Mouse (Mus musculus) duodenum, adult 2 months (tissue): ENCODE measurements around the gene Rhobtb1. TPM values are rescaled to one million over a fixed set of nuclear protein-coding genes. Genes with fewer than 3 reads are reported as not detected.

ENCODE experiments used
- polyA plus RNA-seq: library from polyadenylated mRNA; depleted of rRNA; stranded (reverse); fragments of >200 nt; gene quantifications from 2 replicates; pipeline ENCODE4 v1.2.3, GENCODE M21; 2012; ENCODE audit warnings: low replicate concordance; rRNA removed

The Rhobtb1 gene
- 1.4 and 4.0 TPM in 2 replicates for polyA plus RNA-seq

GRCm38 (mm10) chr10:69151045-69151444 lies at the start of gene Rhobtb1:
Gene Rhobtb1, plus strand, starts transcription at chr10:69151434.

GRCm38 (mm10) chr10:69212542-69213440 lies 61.6 kb downstream of the Rhobtb1 start, which contains the start of gene A930033H14Rik:
Gene A930033H14Rik, minus strand, starts transcription at chr10:69213098.

Other genes starting within 250 kb of the Rhobtb1 start
- 0.32 TPM in 1 of 2 replicates, not detected in the other for gene A930033H14Rik, start 61.7 kb downstream of the Rhobtb1 start, polyA plus RNA-seq
- gene Cdk1, start 201.5 kb downstream of the Rhobtb1 start, polyA plus RNA-seq = 11.5 and 15.7 TPM in 2 replicates
- gene Ank3, start 247.3 kb downstream of the Rhobtb1 start, polyA plus RNA-seq = 4.8 and 5.7 TPM in 2 replicates